Mouse (Mus musculus) common myeloid progenitor, adult 5-6 weeks (primary cell): Measurements from ENCODE around the gene Eml6. TPM values are rescaled to one million over a fixed set of nuclear protein-coding genes. Genes with fewer than 3 reads are reported as not detected.
"Not testable (repeated sequence)": the region's sequence is repeated elsewhere in the genome, so short reads cannot be mapped to it uniquely, and the experiment has no call there.

Experiments
- ATAC-seq: replicated peaks from 2 replicates; pipeline ENCODE4 v1.8.0; 2016; ENCODE audit warnings: low read depth, mild to moderate bottlenecking, moderate TSS enrichment, inconsistent platforms; ENCODE audit not compliant: poor library complexity, severe bottlenecking
- total RNA-seq: library from RNA; stranded (forward); fragments of 200-1000, 187-1606 nt; gene quantifications from 2 replicates; pipeline ENCODE4 v1.2.3, GENCODE M21; 2017

The Eml6 gene
- total RNA-seq, 1 experiment from 2014 or later: 2.5 TPM

DNA sequence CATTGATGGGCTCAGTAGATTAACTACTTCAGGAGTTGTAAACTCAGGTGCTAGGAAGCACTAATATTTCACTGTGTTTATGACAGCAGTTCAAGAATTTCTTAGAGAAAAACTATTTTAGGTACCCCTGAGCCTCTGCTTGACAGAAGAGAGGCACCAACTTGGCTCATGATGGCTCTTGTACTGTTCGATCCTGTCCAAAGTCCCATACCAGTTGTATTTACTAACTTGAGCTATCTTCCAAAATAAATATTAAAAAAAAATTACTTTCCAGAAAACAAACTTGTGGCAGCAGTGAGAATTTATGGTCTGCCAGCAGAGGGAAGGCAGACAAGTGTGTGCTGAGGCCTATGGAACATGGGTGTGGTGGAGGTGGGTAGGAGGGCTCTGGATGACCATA lies 263.1 kb downstream of the Eml6 start:
- no peak for ATAC-seq

DNA sequence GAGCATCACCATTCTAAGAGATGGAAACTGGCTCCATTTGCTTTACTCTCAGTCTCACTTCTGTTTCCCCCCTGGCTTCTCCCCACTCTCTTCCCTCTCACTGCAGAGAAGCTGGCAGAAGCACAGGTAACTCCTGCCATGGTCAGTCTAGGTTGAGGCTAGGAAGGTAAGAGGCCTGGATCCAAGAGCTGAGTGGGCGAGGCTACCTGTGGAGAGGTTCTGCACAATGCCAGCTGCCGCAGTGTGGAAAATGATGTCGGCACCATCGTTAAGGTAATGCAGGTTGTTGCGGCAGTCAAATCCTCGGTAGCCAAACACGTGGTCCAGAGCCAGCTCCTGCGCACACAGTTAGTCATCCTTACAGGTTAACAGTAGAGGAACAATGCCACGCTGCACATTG lies 264.4 kb downstream of the Eml6 start:
- ATAC-seq: no peak

DNA sequence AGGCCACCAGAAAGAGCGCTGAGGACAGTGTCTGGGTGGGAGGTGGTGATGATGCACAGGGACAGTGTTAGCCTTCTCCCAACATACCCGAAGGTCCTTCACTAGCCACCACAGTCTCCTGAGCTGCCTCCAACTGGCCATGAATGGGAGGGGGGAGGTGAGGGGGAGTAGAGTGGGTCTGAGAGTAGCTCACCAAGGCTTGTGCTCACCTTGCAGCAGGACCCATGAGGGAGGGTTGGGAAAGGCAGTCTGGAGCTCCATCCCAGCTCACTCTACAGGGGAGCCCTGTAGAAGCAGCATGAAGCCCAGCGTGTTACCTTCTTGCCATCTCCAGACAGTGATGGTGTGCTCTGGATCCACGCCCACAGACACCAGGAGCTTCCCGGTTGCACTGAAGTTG lies 267.2 kb downstream of the Eml6 start:
- ATAC-seq: no peak

DNA sequence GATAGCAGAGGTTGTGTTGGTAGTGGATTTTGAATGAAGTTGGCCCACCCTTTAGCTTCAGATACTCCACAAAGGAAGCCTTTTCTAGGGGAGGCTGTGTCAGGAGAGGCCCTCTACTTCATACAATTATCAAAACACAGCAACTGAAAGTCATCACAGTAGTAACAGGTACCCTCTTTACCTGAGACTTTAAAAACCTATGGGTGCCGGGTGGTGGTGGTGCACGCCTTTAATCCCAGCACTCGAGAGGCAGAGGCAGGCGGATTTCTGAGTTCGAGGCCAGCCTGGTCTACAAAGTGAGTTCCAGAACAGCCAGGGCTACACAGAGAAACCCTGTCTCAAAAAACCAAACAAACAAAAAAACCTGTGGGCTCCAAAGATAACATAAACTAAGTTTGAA lies 269.8 kb downstream of the Eml6 start:
- not testable (repeated sequence) for ATAC-seq

DNA sequence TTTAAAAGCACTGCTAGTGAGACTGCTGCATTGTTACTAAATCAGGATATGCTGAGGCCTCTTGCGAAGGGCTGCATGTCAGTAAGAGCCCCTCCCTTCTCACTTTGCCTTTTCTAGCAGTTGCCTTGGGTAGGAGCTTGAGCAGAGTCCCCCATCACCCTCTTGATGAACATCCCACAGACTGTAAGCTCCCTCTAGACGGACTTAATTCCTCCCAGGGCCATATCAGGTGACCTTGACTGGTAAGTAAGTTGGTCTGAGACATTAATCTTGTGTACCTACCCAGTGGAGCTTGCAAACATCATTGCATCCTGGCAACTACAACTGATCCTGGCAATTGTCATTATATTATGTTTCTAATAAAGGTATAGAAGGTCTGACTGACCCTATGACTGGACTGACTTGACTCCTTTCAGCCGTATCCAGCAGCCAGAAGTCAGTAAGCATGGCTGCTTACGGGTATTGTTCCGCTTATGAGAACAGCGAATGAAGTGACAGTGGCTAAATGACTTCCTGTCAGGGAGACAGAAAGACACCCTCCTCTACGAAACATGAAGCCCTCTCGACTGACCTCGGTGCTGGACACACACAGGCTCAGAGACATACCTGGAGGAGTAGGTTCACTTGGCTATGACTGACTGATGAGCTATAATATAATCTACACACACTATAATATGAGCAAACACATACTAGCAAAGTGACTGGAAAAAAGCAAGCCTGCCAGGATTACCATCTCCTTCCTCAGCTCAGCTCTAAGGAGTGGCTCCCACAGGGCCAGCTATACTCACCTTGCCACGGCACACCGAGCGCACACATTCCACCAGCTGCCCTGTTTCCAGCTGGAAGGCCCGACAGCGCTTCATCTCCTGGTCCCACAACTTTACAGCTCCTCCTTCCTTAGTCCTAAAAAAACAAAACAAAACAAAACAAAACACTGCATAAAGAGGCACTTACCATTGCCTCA lies 273.9 kb downstream of the Eml6 start:
- ATAC-seq: no peak

DNA sequence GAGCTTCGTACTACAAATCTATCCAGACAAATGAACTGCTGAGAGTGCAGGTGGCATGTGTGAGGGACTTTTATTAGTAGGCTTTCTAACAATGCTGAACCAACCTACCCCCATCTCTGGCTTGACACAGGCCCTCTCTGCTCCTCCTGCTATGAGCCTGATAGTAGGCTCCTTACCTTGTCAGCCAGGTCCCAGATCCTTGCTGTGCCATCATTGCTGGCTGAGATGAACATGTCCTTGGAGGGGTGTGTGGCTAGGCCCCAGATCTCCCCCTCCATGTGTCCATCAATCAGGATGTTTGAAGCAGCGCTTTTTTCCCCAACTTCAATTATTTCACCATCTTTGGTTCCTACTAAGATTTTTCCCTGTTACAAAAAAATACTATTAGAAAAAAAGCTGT lies 274.8 kb downstream of the Eml6 start:
- ATAC-seq: no peak

DNA sequence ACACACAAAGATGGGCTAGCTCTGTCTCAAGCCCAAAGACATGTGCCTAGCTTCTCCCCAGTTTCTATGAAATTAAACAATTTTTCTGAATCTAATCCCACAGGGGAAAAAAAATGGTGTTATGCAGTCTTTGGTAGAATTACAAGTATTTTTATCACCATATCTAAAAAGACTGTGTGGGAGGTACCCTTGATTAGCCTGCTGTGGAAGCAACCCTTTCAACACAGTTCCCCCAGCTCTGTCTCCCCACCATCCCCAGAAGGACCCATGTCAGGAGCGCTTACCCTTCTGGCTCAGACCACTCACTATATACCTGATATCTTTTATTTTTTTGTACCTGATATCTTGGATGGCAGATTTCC lies 276.4 kb downstream of the Eml6 start:
- no peak for ATAC-seq

DNA sequence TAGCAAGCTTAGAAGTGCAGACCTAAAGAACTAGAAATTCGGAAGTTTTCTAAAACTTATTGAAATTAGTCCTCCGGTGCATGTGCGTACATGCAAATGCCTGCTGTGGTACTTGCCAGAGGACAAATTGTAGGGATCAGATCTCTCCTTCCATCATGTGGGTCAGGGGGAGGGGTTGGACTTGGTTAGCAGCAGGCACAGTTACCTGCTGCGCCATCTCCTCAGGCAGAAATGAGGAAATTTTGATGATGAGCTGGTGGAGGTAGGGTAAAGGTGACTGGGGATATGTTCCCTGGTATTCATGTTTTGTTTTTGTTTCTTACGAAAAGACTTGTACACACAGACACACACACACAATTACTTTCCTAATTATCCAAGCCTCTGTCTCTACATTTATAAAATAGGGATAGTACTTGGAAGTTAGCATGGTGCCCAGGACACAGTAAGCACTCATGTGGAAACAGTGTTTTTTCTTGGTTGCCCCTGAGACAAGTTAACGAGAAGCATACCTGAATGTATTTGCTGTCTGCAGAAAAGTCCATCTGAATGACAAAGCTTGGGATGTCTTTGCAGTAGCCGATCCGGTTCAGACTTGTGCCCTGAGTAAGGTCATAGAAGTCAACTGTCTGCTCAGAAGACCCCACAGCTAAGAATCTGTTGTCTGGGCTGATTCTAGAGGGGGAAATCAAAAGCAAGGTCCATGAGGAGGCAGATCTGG lies 276.9 kb downstream of the Eml6 start:
- ATAC-seq: no peak

DNA sequence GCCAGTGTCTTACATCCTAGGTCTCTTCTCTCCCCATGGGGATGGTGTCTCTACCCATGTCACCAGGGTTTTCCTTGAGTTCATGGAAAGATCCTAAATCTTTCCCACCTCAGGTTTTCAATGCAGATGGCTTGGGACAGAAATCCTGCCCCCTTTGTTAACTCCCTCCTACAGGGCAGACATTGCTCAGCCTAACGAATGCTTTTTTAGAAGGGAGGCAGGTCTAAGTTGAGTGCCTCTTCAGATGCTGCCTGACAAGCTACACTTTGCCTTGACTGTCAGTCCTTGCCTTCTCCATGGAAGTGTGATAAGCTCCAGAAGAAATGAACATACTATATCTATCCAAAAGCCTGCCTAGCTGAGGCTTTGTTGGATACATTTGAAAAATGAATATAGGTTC lies 278.0 kb downstream of the Eml6 start:
- no peak for ATAC-seq

DNA sequence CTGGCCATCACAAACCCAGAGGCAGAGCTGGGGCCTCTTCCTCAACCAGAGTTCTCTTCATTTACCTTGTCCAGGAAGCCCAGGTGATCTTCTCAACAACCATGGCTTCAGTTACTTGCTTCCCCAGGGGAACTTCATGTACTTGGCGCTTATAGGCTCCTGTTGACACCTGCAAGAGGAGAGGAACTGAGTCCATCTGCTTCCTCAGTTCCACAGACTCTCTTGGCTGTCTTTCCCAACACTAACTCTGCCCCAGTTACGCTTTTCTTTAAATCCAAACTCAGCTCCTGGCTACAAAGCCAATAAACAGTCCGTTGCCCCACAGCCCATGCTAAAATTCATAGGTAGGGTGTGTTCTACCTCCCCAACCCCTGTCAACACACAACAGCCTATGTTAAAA lies 278.5 kb downstream of the Eml6 start:
- ATAC-seq: no peak

DNA sequence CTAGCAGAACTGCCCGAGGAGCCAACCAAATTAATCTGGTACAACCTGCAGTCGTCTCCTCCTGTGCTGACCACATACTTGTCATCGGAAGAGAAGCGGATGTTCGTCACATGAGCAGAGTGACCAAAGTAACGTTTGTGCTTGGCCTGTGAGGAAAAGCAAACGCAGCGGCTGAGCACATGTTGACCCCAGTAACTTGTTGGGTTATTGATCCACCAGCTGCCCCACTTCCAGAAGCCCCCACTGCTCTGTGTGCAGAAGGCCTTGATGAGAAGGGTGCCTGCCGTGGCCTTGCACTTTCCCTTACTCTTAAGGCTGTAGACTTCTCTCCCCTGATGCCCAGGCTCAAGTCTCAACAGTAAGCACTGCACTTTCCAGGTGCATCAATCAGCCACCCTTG lies 279.6 kb downstream of the Eml6 start:
- no peak for ATAC-seq

DNA sequence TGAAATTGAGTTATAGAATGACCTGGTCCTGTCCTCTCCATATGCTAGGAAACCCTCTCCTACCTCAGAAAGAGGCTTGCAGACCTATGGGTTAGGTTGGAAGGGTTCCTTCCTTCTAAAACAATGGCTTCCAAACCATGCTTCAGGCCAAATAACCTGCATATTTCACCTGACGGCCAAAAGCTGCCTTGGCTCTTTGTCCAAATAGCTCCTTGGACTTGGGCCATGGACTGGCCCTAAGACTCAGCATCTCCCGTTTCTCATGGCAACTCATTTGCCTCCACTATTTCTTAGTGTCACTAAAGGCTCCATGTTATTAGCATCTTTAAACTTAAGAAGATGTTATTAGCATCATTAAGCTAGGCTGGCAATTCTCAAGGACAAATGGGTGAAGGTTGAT lies 280.3 kb downstream of the Eml6 start:
- ATAC-seq: no peak

DNA sequence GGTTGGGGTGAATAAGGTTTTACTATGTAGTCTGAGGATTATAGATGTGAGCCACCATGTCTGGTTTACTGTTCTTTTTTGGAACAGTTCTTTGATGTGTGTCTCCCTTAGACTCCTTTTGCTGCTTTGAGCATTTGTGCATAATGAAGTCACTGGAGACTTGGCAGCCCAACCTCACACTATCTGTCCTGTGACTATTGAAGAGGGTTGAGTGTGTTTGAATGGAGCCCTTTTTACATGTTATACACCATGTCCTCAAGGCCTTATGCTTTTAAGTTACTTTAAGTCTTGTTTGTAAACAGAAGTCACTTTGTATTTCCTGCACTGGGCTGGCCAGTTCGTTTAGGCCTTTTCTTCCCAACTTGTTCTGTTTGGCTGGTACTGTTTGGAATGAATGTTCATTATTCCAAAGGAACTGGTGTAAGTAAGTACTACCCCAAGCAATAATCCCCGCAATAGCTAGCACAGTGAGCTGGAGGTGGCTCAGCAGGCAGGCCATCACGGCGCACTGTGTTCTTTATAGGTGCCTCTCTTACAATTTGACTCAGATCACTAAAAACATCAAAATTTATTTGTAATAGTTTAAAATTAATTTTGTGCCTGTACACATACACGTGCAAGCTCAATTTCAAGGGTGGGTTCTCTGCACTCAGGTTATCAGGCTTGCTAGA lies 280.9 kb downstream of the Eml6 start:
- no peak for ATAC-seq

DNA sequence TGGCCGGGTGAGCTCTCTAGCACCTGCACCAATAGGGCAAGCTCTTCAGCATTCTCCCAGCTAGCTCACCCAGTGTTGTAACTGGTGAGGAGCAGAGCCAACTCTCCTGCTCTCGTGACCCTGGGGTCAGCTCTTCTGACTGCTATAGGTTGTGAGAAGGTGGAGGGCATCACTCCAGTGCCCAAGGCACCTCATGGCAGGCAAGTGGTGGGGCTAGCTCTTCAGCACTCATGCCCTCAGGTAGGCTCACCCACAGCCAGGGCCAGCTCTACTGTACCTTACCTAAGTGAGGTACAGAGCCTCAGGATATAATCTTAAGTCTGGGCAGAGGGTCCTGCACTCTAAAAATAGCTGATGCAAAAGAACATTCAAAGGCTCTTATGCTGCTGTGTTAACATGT lies 286.1 kb downstream of the Eml6 start:
- ATAC-seq: no peak

DNA sequence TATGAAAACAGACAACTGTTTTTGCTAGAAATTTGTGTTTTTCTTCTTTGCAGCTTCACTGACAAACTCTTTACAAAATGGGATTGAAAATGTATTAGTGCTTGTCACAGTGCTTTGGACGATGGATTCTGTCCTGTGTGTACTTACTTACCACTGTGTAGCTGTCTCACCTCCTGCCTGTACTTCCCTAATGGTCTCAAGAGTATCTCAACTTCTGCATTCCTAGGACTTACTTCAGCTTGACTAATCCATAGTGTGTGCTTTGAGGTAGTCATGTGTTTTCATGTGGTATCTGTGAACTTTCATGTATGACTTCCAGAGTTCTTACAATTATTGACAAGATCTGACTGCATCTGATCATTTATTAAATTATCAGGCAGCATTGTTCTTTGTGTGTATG lies 297.9 kb downstream of the Eml6 start:
- ATAC-seq: peak; percentile 82

DNA sequence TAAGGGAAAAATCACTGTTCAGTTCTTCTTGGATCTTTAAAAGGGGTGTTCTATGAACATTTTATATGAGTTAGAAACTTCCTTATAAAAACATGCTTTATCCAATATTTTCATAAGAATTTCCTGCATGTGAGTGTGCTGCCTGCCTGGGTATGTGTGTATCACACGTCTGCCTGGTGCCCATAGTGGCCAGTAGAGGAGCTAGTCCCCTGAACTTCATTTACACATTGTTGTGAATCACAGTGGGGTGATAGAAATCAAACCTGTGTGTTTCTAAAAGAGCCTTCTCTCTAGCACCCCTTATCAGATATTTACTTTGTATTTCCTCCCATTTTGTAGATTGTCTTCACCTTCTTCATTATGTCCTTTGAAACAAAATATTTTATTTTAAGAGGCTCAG lies 300.2 kb downstream of the Eml6 start:
- no peak for ATAC-seq

DNA sequence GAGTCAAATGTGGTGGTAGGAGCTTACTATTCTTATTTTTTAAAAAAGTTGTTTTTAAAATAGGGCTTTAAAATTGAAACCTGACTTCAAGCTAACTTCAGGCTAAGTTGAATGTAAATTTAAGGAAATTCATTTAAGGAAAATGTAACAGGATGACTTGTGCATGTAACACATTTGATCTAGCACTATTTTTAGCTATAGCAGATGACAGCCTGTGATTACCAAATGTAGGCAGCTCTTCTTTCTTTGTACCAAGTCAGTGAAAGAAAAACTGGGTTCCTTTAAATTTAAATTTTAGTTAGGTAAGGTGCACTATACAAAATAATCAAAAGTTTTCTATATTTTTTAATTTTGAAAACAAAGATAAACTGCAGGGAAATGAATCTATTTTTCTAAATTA lies 300.7 kb downstream of the Eml6 start:
- no peak for ATAC-seq

DNA sequence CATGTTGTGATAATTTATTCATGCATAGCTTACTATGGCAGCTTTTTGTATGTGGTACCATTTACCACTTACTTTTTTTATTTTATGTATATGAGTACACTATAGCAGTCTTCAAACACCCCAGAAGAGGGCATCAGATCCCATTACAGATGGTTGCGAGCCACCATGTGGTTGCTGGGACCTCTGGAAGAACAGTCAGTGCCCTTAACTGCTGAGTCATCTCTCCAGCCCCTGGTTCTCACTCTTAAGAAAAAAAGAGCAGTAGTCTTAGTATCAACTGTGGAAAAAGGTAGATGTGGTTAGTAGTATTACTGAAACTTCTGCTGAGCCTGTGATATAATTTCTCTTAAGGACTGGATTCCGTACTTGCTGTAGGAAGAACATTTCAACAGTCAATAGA lies 301.6 kb downstream of the Eml6 start:
- ATAC-seq: no peak

DNA sequence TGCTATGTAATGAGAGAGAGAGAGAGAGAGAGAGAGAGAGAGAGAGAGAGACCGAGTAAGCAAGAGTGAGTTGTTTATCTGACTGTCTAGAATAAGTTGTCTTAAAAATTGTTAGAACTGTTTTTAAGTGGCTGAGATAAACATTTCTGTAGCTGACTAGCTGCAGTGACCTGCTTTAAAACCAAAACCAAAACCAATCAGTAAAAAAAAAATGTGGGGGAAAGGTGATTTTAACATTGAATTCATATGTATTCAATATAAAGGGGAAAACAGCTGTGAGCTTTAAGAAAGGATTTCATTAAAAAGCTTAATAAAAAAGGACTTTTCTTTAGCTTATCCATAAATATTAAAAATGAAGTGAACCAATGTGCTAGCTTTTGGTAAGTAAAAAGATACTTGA lies 306.2 kb downstream of the Eml6 start:
- no peak for ATAC-seq

DNA sequence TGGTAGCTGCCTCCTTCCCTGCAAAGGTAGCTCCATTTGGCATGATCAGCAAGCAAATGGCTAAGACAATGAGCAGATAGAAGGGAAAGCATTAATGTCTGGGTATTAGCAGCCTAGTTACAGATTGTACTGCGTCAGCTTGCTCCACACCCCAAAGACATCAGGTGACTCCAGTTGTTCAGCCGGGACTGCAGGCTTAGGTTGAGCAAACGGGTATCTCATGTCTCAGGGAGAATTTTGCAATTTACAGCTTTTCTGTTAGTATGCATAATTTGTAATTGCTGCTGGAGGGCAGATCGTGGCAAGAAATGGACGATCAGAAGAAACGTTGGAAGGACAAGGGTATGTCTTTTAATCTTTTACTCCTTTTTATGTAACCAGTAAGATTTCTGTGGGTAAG lies 307.3 kb downstream of the Eml6 start:
- ATAC-seq: no peak

DNA sequence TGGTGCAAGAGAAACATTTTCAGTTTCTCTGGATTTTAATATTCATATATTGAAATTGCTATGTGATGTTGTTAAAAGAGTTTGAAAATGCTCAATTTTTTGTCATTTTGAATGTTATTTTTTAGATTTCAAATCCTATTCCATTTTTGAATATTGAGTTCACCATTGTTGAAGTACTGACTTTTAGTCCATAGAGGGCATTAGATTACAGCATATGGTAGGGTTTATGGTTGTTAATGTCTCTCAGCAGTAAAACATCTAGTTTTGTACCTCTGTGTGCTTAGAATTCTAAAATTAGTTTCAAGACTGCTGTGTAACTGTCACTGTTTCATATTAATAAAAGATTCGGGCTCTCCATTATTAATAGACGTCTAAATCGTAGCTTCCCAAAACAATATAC lies 310.3 kb downstream of the Eml6 start:
- ATAC-seq: 0 out of 2 replicates have a peak, but pooled peaks have one; percentile 37
